Mouse (Mus musculus): ENCODE data around the gene Lhx6. TPM values are rescaled to one million over a fixed set of nuclear protein-coding genes. Genes with fewer than 3 reads are reported as not detected.

The Lhx6 gene
- polyA plus RNA-seq, 1 experiment, result 0.13 TPM

DNA sequence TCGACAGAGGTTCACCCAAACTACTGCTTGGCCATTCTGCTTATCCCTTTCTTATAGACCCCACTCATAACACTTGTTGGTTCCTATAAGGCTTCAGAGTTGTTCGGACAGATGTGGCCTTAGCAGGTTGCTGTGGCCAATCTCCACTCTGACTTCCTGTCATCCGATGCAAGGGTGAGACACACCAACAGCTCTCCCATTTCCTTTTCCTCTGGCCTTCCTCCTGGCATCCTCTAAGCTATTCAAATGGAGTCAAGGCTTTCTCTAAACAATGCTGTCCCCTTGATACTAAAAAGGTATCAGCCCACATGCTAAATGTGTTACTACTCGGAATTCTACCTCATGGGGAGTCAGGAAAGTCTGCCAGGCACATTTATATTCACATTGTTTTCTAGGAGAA lies 22.8 kb upstream of the Lhx6 start:
- Histone ChIP-seq H3K4me1 (ENCODE audit: control insufficient read depth, insufficient read depth, low read length) (no peaks in the 10 kb centered on the region; the same call in 1 of the 2 replicates), H3K4me3 (replicated peaks; ENCODE audit: insufficient read depth, low read depth, low read length) (no peak overlapping the region), H3K27ac (ENCODE audit: insufficient read depth, low read length) (no peak overlapping the region), H3K27me3 (ENCODE audit: control insufficient read depth, insufficient read depth, low read length) (no peaks in the 10 kb centered on the region)
- 80% methylated on average over 4 of the region's 4 CpGs for WGBS
- no peak for TF ChIP-seq POLR2A (IDR thresholded peaks at IDR 0.05; ENCODE audit: borderline replicate concordance, insufficient read depth, low read length)
- no peak for TF ChIP-seq CTCF (IDR thresholded peaks at IDR 0.05; ENCODE audit: borderline replicate concordance, insufficient read depth, low read depth, low read length)
- no peak for DNase-seq

- no peak overlapping the region for H3K27ac ChIP-seq (ENCODE audit: insufficient read depth, low read length)
- DNase-seq, result no peak
- no peaks in the 10 kb centered on the region; the same call in 1 of the 2 replicates for H3K4me1 ChIP-seq (ENCODE audit: control insufficient read depth, insufficient read depth, low read length)
- 94% methylated on average over 9 of the region's 9 CpGs for WGBS
- H3K4me3 ChIP-seq (replicated peaks; ENCODE audit: insufficient read depth, low read depth, low read length), result no peak overlapping the region
- no peak for TF ChIP-seq POLR2A (IDR thresholded peaks at IDR 0.05; ENCODE audit: borderline replicate concordance, insufficient read depth, low read length)
- no peaks in the 10 kb centered on the region for H3K27me3 ChIP-seq (ENCODE audit: control insufficient read depth, insufficient read depth, low read length)
These were observed 21.7 kb upstream of the Lhx6 start for GRCm38 (mm10) chr2:36126795-36127429.

DNA sequence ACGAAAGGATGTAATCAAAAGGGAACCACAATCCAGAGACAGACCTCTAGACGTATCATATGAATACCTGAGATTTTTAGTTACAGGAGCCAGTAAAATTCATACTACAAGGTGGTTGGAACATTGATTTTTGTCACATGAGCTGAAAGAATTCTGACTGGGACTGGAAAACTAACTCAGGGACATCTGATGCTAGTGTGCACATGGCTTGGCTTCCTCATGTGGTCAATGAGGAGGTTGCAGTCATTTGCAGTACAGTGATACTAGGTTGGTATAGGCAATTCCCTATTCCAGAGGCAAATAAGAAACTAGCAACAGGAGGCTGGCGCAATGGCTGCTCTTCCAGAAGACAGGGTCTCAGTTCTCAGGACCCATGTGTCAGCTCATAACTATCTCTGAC lies 7.4 kb upstream of the Lhx6 start:
- Histone ChIP-seq H3K4me3 (replicated peaks; ENCODE audit: insufficient read depth, low read depth, low read length) (no peak overlapping the region), H3K27ac (ENCODE audit: insufficient read depth, low read length) (no peak overlapping the region), H3K4me1 (ENCODE audit: control insufficient read depth, insufficient read depth, low read length) (no peaks in the 10 kb centered on the region), H3K27me3 (ENCODE audit: control insufficient read depth, insufficient read depth, low read length) (no peaks in the 10 kb centered on the region; the same call in 1 of the 2 replicates)
- no peak for TF ChIP-seq CTCF (IDR thresholded peaks at IDR 0.05; ENCODE audit: borderline replicate concordance, insufficient read depth, low read depth, low read length)
- no peak for TF ChIP-seq POLR2A (IDR thresholded peaks at IDR 0.05; ENCODE audit: borderline replicate concordance, insufficient read depth, low read length)
- no peak for DNase-seq
- WGBS, result 82% methylated on average over 3 of the region's 3 CpGs

DNA sequence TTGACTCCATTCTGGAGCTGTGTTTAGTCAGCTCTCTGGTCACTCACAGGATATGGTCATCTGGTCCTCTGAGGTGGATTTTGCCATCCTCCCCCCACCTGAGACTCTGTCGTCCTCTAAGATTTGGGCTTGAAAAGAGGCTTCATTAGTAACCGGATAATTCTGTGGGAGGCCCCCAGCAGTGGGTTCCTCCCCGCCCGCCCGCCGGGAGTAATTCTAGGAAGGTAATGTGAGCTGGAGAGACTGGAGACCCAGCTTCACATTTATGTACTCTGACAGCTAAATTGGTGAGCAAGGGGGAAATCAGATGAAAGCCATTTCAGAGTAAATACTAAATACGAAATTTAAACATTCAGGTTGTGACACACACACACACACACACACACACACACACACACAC lies 3.4 kb upstream of the Lhx6 start:
- TF ChIP-seq POLR2A (IDR thresholded peaks at IDR 0.05; ENCODE audit: borderline replicate concordance, insufficient read depth, low read length) (no peak), CTCF (IDR thresholded peaks at IDR 0.05; ENCODE audit: borderline replicate concordance, insufficient read depth, low read depth, low read length) (no peak)
- no peak for DNase-seq
- peaks cover 9% of the 10 kb centered on the region; the same call in 1 of the 2 replicates for H3K27me3 ChIP-seq (ENCODE audit: control insufficient read depth, insufficient read depth, low read length)
- peaks cover 5% of the 10 kb centered on the region for H3K4me1 ChIP-seq (ENCODE audit: control insufficient read depth, insufficient read depth, low read length)
- no peak overlapping the region for H3K27ac ChIP-seq (ENCODE audit: insufficient read depth, low read length)
- WGBS, result 6% methylated on average over 7 of the region's 7 CpGs
- H3K4me3 ChIP-seq (replicated peaks; ENCODE audit: insufficient read depth, low read depth, low read length), result no peak overlapping the region

DNA sequence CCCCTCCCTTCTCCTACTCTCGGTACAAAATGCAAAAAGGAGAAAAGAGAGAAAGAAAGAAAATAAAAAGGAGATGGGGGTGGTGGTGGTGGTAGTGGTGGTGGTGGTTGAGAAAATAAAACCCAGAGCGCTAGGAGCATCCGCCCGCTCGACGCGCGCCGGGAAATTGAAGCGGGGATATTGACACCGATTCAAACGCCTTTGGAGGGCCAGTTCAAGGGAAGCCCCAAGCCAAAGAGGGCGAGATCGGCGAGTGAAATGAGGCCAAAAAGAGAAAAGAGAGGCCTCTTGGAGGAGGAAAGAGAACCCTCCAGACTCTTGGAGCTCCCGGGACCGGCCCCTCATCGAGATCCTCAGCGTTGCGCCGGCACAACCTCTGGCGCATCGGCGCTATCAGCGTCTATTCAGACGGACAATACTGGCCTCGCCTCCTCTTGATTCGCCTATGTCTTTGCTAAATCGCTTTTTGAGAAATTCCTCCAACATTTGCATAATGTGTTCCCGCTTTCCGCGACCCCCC lies 712 bp downstream of the Lhx6 start:
- DNase-seq, result peak in 1 of 2 experiments; percentile 29
- no peak for TF ChIP-seq CTCF (IDR thresholded peaks at IDR 0.05; ENCODE audit: borderline replicate concordance, insufficient read depth, low read depth, low read length)
- no peak for TF ChIP-seq POLR2A (IDR thresholded peaks at IDR 0.05; ENCODE audit: borderline replicate concordance, insufficient read depth, low read length)
- Histone ChIP-seq H3K4me3 (replicated peaks; ENCODE audit: insufficient read depth, low read depth, low read length) (no peak overlapping the region), H3K4me1 (ENCODE audit: control insufficient read depth, insufficient read depth, low read length) (peaks cover 5% of the 10 kb centered on the region), H3K27ac (ENCODE audit: insufficient read depth, low read length) (no peak overlapping the region), H3K27me3 (ENCODE audit: control insufficient read depth, insufficient read depth, low read length) (peaks cover 12% of the 10 kb centered on the region; the same call in 1 of the 2 replicates)
- WGBS, result 1% methylated on average over 32 of the region's 32 CpGs

- Histone ChIP-seq H3K4me1 (ENCODE audit: control insufficient read depth, insufficient read depth, low read length) (peaks cover 5% of the 10 kb centered on the region), H3K27me3 (ENCODE audit: control insufficient read depth, insufficient read depth, low read length) (peaks cover 12% of the 10 kb centered on the region; the same call in 1 of the 2 replicates), H3K27ac (ENCODE audit: insufficient read depth, low read length) (no peak overlapping the region), H3K4me3 (replicated peaks; ENCODE audit: insufficient read depth, low read depth, low read length) (peak overlapping the region; percentile 40)
- TF ChIP-seq CTCF (IDR thresholded peaks at IDR 0.05; ENCODE audit: borderline replicate concordance, insufficient read depth, low read depth, low read length) (no peak), POLR2A (IDR thresholded peaks at IDR 0.05; ENCODE audit: borderline replicate concordance, insufficient read depth, low read length) (no peak)
- 1% methylated on average over 38 of the region's 38 CpGs for WGBS
- DNase-seq, result peak in 1 of 2 experiments; percentile 27
These were observed 1.4 kb downstream of the Lhx6 start for GRCm38 (mm10) chr2:36103555-36104367.

GRCm38 (mm10) chr2:36103069-36103554 lies 2.1 kb downstream of the Lhx6 start:
- DNase-seq, result peak in 1 of 2 experiments; percentile 24
- 1% methylated on average over 21 of the region's 21 CpGs for WGBS
- Histone ChIP-seq H3K27me3 (ENCODE audit: control insufficient read depth, insufficient read depth, low read length) (peaks cover 14% of the 10 kb centered on the region; the same call in 1 of the 2 replicates), H3K4me3 (replicated peaks; ENCODE audit: insufficient read depth, low read depth, low read length) (peak overlapping the region; percentile 40), H3K27ac (ENCODE audit: insufficient read depth, low read length) (no peak overlapping the region), H3K4me1 (ENCODE audit: control insufficient read depth, insufficient read depth, low read length) (peaks cover 5% of the 10 kb centered on the region)
- TF ChIP-seq POLR2A (IDR thresholded peaks at IDR 0.05; ENCODE audit: borderline replicate concordance, insufficient read depth, low read length), result no peak
